Mouse (Mus musculus) MEL (cell line): ENCODE measurements at regions not wholly inside any gene's neighbourhood (a gene's known extent, or its start where the extent isn't known, plus 50 kb on each side); places are given as distances from the start of the nearest gene placed in this dataset.
A peak's percentile ranks its signal among the peaks of the same experiment; 100 is the strongest.

ENCODE experiments used
- DNase-seq: peaks from one replicate; pipeline ENCODE4 v3.0.0; 2011; ENCODE audit warnings: low read depth, low spot score
- H3K27ac ChIP-seq: 2 replicates; pipeline ENCODE4 v1.5.1; 2012; ENCODE audit warnings: low read depth, mild to moderate bottlenecking, control low read depth, low read length, moderate library complexity; ENCODE audit not compliant: control insufficient read depth
- H3K27me3 ChIP-seq, 2 experiments: fragments of 150-350 bp in 1 of 2; sonication (generic) in 1 of 2; 2 replicates each; pipeline ENCODE4 v1.6.1; 2012; ENCODE audit warnings: low read length in 2 of 2, mild to moderate bottlenecking in 2 of 2, improper control_type of control experiment in 1 of 2, moderate library complexity in 1 of 2; ENCODE audit not compliant: insufficient read depth in 2 of 2, control insufficient read depth in 1 of 2
- H3K36me3 ChIP-seq, 2 experiments: 2 replicates each; pipeline ENCODE4 v1.6.1; 2012 to 2014; ENCODE audit warnings: low read length in 2 of 2, improper control_type of control experiment in 1 of 2, inconsistent platforms in 1 of 2, mild to moderate bottlenecking in 1 of 2; ENCODE audit not compliant: insufficient read depth in 2 of 2, control insufficient read depth in 1 of 2
- H3K4me1 ChIP-seq, 2 experiments: fragments of 150-350 bp in 1 of 2; sonication (generic) in 1 of 2; 2 replicates each; pipeline ENCODE4 v1.6.1; 2012; ENCODE audit warnings: low read length in 2 of 2, improper control_type of control experiment in 1 of 2, mild to moderate bottlenecking in 1 of 2; ENCODE audit not compliant: insufficient read depth in 2 of 2, control insufficient read depth in 1 of 2
- H3K4me3 ChIP-seq, 2 experiments: fragments of 150-350 bp in 1 of 2; sonication (generic) in 1 of 2; 2 replicates each; pipeline ENCODE4 v1.5.1; 2012; ENCODE audit warnings: low read depth in 2 of 2, low read length in 2 of 2, mild to moderate bottlenecking in 2 of 2, moderate library complexity in 2 of 2, control low read depth in 1 of 2, improper control_type of control experiment in 1 of 2; ENCODE audit not compliant: control insufficient read depth in 1 of 2, insufficient read depth in 1 of 2
- H3K79me2 ChIP-seq: 2 replicates; pipeline ENCODE4 v1.6.1; 2012; ENCODE audit warnings: mild to moderate bottlenecking, low read length, moderate library complexity; ENCODE audit not compliant: control insufficient read depth, poor library complexity, insufficient read depth
- H3K9ac ChIP-seq: 2 replicates; pipeline ENCODE4 v1.6.1; 2012; ENCODE audit warnings: low read depth, mild to moderate bottlenecking, control low read depth, low read length, moderate library complexity; ENCODE audit not compliant: control insufficient read depth, poor library complexity, severe bottlenecking
- H3K9me3 ChIP-seq: fragments of 150-350 bp; sonication (generic); replicated peaks from 2 replicates; pipeline ENCODE4 v1.6.1; 2012; ENCODE audit warnings: mild to moderate bottlenecking, low read length, improper control_type of control experiment, moderate library complexity; ENCODE audit not compliant: insufficient read depth
- CHD1 ChIP-seq: IDR thresholded peaks from 2 replicates; pipeline ENCODE4 v1.6.1; 2012; ENCODE audit warnings: low read depth, mild to moderate bottlenecking, inconsistent platforms, low read length, improper control_type of control experiment
- CHD2 ChIP-seq: IDR thresholded peaks from 2 replicates; pipeline ENCODE4 v1.6.1; 2011; ENCODE audit warnings: low read length, improper control_type of control experiment
- CTCF ChIP-seq, 3 experiments: IDR thresholded peaks in 2 of 3; conservative IDR thresholded peaks in 1 of 3; 2 replicates each; pipeline ENCODE4 v1.5.1; 2011 to 2012; ENCODE audit warnings: low read length in 3 of 3, low read depth in 2 of 3, mild to moderate bottlenecking in 2 of 3, improper control_type of control experiment in 1 of 3, inconsistent platforms in 1 of 3, mixed read lengths in 1 of 3, moderate library complexity in 1 of 3; ENCODE audit not compliant: control insufficient read depth in 1 of 3, insufficient read depth in 1 of 3, poor library complexity in 1 of 3, severe bottlenecking in 1 of 3
- E2F4 ChIP-seq: IDR thresholded peaks from 2 replicates; pipeline ENCODE4 v1.6.1; 2011; ENCODE audit warnings: low read depth, low read length, improper control_type of control experiment, borderline replicate concordance
- ETS1 ChIP-seq: IDR thresholded peaks from 2 replicates; pipeline ENCODE4 v1.6.1; 2012; ENCODE audit warnings: low read depth, mild to moderate bottlenecking, inconsistent platforms, low read length, improper control_type of control experiment, moderate library complexity
- JUND ChIP-seq: IDR thresholded peaks from 2 replicates; pipeline ENCODE4 v1.6.1; 2011; ENCODE audit warnings: low read depth, mild to moderate bottlenecking, improper control_type of control experiment, low read length
- MEF2A ChIP-seq: IDR thresholded peaks from 2 replicates; pipeline ENCODE4 v1.6.1; 2014; ENCODE audit warnings: low read depth, mild to moderate bottlenecking, inconsistent platforms, low read length, improper control_type of control experiment; ENCODE audit not compliant: poor library complexity, insufficient replicate concordance, severe bottlenecking; ENCODE audit errors: extremely low read depth
- MYC ChIP-seq: IDR thresholded peaks from 2 replicates; pipeline ENCODE4 v1.6.1; 2011; ENCODE audit warnings: low read depth, mild to moderate bottlenecking, low read length, improper control_type of control experiment, moderate library complexity
- NRF1 ChIP-seq: IDR thresholded peaks from 2 replicates; pipeline ENCODE4 v1.6.1; 2014; ENCODE audit warnings: low read depth, mild to moderate bottlenecking, inconsistent platforms, low read length, improper control_type of control experiment, moderate library complexity; ENCODE audit not compliant: poor library complexity, insufficient read depth, severe bottlenecking
- POLR2A ChIP-seq, 2 experiments: IDR thresholded peaks; 2 replicates each; pipeline ENCODE4 v1.6.1; 2011 to 2012; ENCODE audit warnings: low read length in 2 of 2, mild to moderate bottlenecking in 2 of 2, control low read depth in 1 of 2, improper control_type of control experiment in 1 of 2, low read depth in 1 of 2, moderate library complexity in 1 of 2; ENCODE audit not compliant: control insufficient read depth in 1 of 2, insufficient read depth in 1 of 2, poor library complexity in 1 of 2
- RAD21 ChIP-seq: IDR thresholded peaks from 2 replicates; pipeline ENCODE4 v1.6.1; 2011; ENCODE audit warnings: mild to moderate bottlenecking, low read depth, low read length, improper control_type of control experiment
- SMC3 ChIP-seq: IDR thresholded peaks from 2 replicates; pipeline ENCODE4 v1.6.1; 2011; ENCODE audit warnings: low read depth, low read length, improper control_type of control experiment
- USF2 ChIP-seq, 2 experiments: IDR thresholded peaks; 2 replicates each; pipeline ENCODE4 v1.6.1; 2011 to 2012; ENCODE audit warnings: improper control_type of control experiment in 2 of 2, low read length in 2 of 2, borderline replicate concordance in 1 of 2, inconsistent platforms in 1 of 2, low read depth in 1 of 2, mild to moderate bottlenecking in 1 of 2; ENCODE audit not compliant: insufficient read depth in 1 of 2
- ZMIZ1 ChIP-seq: IDR thresholded peaks from 2 replicates; pipeline ENCODE4 v1.6.1; 2012; ENCODE audit warnings: low read depth, mild to moderate bottlenecking, inconsistent platforms, low read length, improper control_type of control experiment, moderate library complexity

DNA sequence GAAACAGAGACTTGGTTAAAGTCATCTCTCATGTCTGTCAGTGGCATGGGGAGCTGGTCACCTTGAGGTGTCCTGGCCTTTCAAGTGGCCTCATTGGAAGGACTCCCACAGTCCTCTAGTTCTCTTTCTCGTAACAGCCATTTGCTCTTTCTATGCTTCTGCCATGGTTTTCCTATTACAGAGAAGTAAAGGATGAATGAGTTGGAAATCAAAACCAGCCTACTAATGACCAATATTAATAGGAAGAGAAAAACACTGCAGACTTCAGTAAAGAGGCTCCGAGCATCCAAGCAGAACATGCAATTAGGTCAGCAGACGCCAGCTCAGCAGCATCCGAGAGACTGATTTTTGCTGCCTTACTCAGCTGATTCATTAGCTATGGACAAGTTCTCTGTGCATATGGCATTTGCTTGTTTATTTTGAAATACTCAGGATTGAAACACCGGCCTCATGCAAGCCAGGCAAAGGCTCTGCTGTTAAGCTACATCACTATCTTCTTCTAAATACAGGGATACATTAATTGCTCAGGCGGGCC is 377.4 kb upstream of the Camk1g start:
- Histone ChIP-seq H3K36me3 (no peaks in the 10 kb centered on the region), H3K4me1 (no peaks in the 10 kb centered on the region), H3K27me3 (no peaks in the 10 kb centered on the region), H3K4me3 (no peak overlapping the region), H3K79me2 (no peaks in the 10 kb centered on the region), H3K27ac (no peak overlapping the region), H3K9ac (no peak overlapping the region), H3K9me3 (no peaks in the 10 kb centered on the region)
- no peak for DNase-seq
- TF ChIP-seq MEF2A (no peak), CHD1 (no peak), E2F4 (no peak), ZMIZ1 (no peak), USF2 (IDR thresholded peaks at IDR 0.05; ENCODE audit: borderline replicate concordance in 1 of 2, insufficient read depth in 1 of 2, low read depth in 1 of 2, low read length in 2 of 2) (no peak), SMC3 (no peak), CHD2 (no peak)

DNA sequence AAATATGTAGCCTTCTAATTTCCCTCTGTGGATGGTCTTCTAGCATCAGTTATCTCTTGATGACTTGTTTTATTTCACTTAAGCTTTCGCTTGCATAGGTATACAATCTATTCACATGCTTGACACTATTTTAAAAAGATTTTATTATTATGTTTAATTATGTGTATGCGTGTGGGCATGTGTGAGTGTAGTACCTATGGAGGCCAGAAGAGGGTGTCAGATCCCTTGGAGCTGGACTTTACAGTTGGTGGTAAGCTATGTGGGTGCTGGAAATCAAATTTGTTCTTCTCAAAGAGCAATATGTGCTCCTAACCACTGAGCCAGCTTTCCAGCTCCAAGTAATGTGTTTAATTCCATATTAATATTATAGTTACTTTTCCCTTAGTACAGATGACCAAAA is 372.6 kb upstream of the Camk1g start:
- Histone ChIP-seq H3K27me3 (no peaks in the 10 kb centered on the region), H3K79me2 (no peaks in the 10 kb centered on the region), H3K27ac (no peak overlapping the region), H3K4me1 (no peaks in the 10 kb centered on the region), H3K36me3 (no peaks in the 10 kb centered on the region), H3K9ac (no peak overlapping the region), H3K4me3 (no peak overlapping the region), H3K9me3 (no peaks in the 10 kb centered on the region)
- DNase-seq, result peak; percentile 3
- TF ChIP-seq ETS1 (no peak), CTCF (IDR thresholded peaks at IDR 0.05 in 2 of 3, conservative IDR thresholded peaks at IDR 0.05 in 1 of 3; ENCODE audit: control insufficient read depth in 1 of 3, insufficient read depth in 1 of 3, low read depth in 2 of 3, low read length in 3 of 3, poor library complexity in 1 of 3, severe bottlenecking in 1 of 3) (peak in 1 of 3 experiments; percentile 10; a peak in 1 of 6 replicates), RAD21 (peak; percentile 18)

DNA sequence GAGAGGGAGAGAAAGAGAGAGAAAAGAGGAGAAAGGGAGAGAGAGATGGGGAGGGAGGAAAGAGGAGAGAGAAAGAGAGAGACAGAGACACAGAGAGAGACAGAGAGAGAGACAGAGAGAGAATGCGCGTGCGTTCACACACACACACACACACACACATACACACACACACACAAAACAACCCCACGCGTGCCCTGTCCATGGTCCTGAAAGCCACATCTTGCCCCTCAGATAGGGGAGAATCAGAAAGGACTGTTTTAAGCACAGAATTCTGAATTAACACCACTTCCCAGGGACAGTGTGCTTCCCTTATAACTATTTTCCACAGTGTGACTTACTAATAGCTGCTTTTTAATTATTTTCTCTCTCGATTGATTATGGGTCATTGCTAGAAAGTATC is 368.7 kb upstream of the Camk1g start:
- H3K79me2 ChIP-seq, result no peaks in the 10 kb centered on the region
- no peak for TF ChIP-seq NRF1
- TF ChIP-seq JUND, result no peak
- no peak for TF ChIP-seq POLR2A (IDR thresholded peaks at IDR 0.05; ENCODE audit: control insufficient read depth in 1 of 2, insufficient read depth in 1 of 2, low read depth in 1 of 2, low read length in 2 of 2, poor library complexity in 1 of 2)
- no peak for TF ChIP-seq E2F4
- TF ChIP-seq ETS1, result no peak
- no peak for TF ChIP-seq MYC

More for the DNA sequence above, 368.7 kb upstream of the Camk1g start:
- no peaks in the 10 kb centered on the region for H3K36me3 ChIP-seq
- no peaks in the 10 kb centered on the region for H3K27me3 ChIP-seq
- H3K9ac ChIP-seq, result no peak overlapping the region
- peak; percentile 28 for DNase-seq
- H3K4me3 ChIP-seq, result no peak overlapping the region
- no peaks in the 10 kb centered on the region for H3K9me3 ChIP-seq
- H3K4me1 ChIP-seq, result no peaks in the 10 kb centered on the region
- no peak overlapping the region for H3K27ac ChIP-seq
